Mouse (Mus musculus) ES-Bruce4 (cell line): ENCODE data around the gene Adamts4.

Experiments
- CTCF ChIP-seq: IDR thresholded peaks from one replicate; pipeline ENCODE4 v1.8.1; 2011; ENCODE audit warnings: low read depth, low read length
- POLR2A ChIP-seq: IDR thresholded peaks from one replicate; pipeline ENCODE4 v1.8.1; 2011; ENCODE audit warnings: low read length; ENCODE audit not compliant: insufficient read depth

GRCm38 (mm10) chr1:171288328-171288727 is 38.1 kb downstream of the Adamts4 start:
- TF ChIP-seq POLR2A: no peak
- TF ChIP-seq CTCF: no peak
